Mouse (Mus musculus) embryo, embryonic 11 days (tissue): Measurements from ENCODE around the gene Wdr66.
"Not testable (repeated sequence)": the region's sequence is repeated elsewhere in the genome, so short reads cannot be mapped to it uniquely, and the experiment has no call there.

Experiments
- DNase-seq: peaks from one replicate; pipeline ENCODE4 v3.0.0-alpha.2; 2015

The Wdr66 gene

DNA sequence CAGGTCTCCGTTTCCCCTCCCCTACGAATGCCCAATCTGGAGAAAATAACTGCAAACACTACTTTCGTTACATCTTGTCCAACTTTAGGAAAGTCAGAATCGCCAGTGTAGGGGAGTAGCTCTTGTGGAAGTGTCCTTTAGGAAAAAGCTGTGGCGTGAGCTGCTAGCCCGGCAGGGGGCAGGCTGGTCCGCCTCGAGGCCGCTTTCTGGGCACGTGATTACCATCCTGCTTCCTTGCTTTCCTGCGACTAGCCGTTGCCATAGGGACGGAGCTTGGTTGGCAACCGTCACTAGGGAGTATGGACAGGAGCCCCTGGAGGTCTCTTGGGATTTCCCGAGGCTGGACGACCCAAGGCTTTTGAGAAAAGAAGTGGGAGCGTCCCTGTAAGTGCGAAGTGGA lies at the start of gene Wdr66:
Gene Wdr66 (plus strand): TSS at position 269 of the 400 bp plus-strand sequence.
- peak; percentile 96 for DNase-seq

DNA sequence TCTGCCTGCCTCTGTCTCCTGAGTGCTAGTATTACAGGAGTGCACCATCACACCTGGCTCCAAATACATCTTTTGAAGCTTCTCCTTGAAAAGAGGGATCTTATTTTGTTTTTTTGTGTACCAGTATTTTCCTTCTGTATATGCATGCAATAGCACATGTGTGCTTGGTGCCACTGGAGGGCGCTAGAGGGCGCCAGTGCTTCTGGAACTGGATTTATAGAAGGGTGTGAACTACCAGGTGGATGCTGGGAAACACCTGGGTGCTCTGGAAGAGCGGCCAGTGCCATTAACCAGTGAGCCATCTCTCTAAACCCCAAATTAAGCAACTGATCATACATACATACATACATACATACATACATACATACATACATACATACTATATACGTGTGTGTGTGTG lies 49.1 kb upstream of the Wdr66 start:
- DNase-seq: not testable (repeated sequence)

DNA sequence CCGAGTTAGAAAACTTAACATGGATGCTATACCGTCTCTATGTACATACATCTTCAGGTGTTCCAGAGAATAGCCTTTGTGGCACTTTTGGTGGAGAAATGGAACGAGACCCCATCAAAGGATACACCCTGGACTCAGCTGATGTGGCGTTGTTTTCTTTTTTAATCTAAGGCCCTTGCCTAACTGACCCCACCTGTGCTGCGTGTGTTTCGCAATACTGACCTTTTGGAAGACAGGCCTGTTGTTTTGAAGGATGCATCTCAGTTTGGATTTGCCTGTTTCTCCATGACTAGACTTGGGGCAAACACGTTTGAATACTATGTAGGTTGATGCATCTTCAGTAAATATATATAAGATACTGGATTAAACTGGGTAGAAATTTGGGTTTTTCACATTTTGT lies 48.3 kb upstream of the Wdr66 start:
- DNase-seq: not testable (repeated sequence)

DNA sequence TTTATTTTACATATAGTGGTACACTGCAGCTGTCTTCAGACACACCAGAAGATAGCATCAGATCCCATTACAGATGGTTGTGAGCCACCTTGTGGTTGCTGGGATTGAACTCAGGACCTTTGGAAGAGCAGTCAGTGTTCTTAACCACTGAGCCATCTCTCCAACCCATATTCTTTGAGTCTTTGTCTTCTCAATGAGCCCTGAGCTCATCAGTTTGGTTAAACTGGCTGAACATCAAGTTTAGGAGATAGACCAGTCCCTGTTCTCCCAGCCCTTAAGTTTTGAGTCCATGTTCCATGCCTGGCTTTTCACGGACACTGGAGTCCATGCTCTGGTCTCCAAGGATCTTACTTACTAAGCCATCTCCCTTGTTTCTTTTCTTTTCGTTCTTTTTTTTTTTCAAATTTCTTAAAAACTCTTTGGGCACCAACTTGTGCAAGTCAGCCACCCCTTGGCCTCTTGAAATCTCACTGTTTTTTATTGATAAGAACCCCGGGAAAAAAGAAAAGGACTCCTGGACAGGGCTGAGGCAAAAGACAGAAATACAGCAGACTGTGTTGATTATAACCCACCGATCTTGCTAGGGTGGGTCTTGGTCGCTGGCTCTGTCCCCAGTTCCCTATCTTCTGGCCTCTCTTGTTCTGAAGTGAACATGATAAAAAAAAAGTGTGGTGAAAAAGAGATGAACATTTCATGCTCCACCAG lies 29.4 kb upstream of the Wdr66 start:
- DNase-seq: not testable (repeated sequence)

DNA sequence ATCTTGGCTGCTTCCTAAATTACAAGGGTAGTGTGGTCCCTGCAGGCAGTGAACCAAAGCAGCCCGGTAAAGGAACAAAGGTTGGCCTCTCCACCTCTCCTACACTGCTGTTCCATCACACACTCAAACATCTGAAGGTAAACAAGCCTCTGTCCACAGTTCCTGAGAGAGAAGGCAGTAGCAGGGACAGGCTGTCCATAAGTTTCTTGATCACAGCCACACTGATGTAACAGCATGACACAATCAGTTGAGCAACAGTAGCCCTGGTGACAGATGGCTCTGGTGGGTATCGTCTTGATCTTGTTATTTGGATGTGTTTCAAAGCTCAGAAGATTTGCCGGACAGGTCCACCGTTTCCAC lies 28.9 kb upstream of the Wdr66 start:
- no peak for DNase-seq

DNA sequence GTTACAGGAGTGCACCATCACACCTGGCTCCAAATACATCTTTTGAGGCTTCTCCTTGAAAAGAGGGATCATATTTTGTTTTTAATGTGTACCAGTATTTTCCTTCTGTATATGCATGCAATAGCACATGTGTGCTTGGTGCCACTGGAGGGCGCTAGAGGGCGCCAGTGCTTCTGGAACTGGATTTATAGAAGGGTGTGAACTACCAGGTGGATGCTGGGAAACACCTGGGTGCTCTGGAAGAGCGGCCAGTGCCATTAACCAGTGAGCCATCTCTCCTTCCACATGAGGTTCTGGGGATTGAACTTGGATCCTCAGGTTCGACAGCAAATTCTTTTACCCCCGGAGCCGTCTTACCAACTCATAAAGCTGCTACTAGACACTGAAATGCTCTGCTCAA lies 28.0 kb upstream of the Wdr66 start:
- not testable (repeated sequence) for DNase-seq

DNA sequence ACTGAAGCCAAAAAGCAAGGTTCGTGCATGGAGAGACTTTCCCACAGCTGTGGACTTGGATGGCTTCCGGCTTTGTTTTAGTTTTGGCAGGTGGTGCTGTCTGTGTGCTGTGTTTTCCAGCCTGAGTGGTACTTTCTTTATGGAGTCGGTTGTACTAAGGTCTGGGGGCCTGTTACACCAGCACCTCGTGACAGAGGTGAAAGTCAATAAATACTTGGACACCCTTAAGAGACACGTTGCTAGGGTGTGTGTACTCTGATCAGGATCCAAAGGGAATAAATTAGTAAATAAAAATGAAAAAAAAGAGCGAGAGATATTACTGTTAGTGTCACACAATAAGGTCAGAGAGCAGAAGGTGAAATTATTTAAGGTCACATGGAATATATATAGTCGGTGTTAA lies 25.1 kb upstream of the Wdr66 start:
- DNase-seq: no peak

DNA sequence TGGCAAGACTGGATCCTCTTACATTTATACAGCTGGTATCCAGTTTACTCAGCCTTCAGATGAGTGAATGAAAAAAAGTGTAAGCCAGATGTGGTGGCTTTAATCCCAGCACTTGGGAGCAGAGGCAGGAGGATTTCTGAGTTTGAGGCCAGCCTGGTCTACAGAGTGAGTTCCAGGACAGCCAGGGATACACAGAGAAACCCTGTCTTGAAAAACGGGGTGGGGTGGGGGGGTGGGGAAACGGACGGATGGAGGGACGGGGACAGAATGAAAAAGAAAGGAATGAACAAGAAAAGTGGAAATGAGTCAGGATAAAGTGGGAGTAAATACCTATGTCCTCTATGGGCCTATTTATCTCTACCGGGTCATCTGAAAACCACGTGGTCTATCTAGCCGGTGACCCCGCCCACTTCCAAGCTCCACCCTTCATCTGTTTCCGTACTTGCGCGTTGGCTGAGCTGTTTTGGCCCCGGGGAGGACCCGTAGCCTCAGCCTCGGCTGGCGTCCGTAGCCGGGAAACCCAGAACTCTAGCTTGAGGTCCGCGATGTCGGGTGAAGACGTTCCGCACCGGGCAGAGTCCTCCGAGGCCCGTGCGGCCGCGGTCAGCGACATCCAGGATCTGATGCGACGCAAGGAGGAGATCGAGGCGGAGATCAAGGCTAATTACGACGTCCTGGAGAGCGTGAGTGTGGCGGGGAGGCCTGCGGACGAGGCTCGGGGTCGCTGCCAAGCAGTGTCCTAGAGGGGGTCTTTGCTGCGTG lies 24.0 kb upstream of the Wdr66 start:
- DNase-seq: peak; percentile 95

DNA sequence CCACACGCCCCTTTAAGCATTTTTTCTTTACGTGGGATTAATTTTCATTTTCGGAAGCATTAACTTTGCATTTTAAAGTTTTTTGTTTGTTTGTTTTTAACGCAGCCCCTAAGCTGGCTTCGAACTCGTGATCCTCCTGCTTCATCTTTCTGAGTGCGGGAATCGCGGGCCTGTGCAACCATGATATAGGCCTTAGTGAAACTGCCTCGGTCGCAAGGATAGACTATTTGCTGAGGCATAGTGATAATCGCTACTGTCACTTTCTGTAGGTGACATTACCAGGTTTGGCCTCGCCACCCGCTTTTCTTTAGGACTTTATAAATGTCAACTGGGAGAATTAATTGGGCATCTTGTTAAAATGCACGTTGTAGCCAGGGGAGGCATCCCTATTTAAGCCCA lies 23.4 kb upstream of the Wdr66 start:
- no peak for DNase-seq

DNA sequence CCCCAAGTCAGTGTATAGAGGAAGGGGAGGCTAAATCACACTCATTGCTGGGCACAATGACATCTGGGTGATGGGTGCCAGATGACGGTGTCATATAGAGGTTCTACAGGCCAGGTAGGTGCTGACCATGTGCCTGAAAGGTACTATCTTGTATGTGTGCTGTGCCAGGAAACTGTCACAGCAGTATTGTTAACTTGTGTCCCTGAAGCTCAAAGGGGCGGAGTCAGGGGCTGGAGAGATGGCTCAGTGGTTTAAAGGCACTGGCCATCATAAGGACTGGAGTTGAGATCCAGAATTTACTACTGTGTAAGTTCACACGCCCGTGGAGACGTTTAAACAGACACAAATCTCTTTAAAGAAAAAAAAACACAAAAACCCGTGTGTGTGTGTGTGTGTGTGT lies 22.6 kb upstream of the Wdr66 start:
- DNase-seq: no peak

DNA sequence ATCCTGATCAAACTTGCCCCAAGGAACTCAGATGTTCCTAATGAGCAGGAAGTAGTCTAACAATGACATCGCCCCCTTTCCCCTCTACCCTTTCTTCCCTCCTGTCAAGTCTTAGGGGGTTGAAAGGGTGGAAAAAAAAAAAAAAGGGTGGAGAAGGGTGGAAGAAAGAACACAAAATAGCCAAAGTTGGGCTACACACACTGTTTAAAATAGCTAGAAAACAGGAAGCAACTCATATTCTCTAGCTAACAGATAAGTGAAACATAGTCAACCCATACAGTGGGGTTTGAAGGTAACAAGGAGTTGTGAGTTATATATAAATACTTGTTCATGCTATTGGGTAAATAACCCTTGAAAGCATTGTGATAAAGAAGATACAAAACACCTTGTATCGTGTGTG lies 19.7 kb upstream of the Wdr66 start:
- DNase-seq: no peak

DNA sequence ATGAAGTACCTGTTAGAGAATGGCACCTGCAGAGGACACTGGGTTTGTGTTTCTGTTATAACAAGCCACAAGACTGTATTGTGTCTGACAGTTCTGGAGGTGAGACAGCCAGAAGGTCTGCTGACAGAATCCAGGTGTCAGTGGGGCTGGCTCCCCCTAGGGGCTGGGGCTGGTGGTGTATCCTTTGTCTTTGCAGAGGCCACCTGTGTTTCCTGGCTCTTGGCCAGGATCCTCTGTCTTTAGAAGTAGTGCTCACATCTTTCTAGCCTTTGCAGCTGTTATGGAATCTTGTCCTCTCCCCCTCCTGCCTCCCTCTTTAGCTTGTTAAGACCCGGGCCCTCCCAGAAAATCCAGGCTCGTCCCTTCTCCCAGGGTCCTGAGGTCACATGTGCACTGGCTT lies 16.2 kb upstream of the Wdr66 start:
- DNase-seq: peak; percentile 48

DNA sequence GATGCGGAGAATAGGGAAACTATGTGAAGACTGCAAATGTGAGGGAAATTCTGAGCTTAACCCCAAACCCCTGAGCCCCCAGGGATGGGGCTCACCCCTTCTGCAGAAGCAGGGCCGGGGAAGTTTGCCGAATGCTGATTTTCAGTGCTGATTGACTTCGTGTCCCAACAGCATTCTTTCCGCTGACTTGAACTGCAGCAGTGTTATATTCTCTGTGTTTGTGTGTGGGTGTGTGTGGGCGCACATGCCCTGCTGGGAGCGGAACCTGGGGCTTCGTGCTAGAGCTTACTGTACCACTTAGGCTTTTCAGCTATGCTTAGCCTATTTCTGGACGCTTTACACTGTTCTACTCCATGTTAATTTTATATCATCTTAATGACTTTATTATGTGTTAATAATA lies 15.5 kb upstream of the Wdr66 start:
- DNase-seq: no peak

DNA sequence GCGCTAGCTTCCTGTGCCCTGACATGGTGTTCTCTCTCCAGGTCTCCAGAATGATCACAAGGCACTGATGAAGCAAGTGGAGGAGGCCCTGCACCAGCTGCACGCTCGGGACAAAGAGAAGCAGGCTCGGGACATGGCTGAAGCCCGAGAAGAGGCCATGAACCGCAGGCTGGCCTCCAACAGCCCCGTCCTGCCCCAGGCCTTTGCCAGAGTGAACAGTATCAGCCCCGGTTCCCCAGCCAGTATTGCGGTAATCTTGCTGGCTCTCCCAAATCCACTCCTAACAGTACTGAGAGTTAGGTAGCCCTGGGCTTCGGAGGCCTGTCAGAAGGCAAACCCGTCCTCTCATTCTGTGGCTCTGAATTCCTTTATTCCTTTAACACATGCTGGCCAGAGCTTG lies 12.4 kb upstream of the Wdr66 start:
- DNase-seq: no peak

DNA sequence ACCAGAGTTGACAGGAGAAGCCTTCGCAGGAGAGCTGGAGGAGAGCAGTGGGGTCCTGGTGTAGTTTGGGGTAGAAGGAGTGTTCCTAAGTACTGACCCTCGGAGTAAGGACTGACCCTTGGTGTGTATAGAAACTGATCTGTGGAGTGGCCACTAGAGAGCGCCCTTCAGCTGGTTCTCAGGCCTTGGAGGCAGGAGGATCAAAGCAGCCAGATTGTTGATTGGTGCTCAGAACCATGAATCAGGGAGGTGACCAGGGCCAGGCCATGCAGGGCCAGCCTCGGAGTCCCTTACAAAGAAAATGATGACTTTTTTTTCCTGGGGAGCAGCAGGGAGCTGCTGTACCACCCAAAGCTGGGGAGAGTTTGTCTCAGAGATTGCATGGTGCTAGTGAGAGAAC lies 6.4 kb upstream of the Wdr66 start:
- DNase-seq: peak; percentile 72

DNA sequence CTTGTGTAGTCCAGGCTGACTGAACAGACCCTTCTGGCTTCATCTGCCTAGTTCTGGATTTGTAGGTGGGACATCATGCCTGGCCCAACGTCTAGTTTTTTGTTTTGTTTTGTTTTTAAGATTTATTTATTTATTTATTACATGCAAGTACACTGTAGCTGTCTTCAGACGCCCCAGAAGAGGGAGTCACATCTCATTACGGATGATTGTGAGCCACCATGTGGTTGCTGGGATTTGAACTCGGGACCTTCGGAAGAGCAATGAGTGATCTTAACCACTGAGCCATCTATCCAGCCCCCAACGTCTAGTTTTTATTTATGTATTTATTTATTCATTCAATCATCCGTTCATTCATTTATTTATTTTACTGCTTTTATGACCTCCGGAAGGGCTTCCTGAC lies 512 bp upstream of the Wdr66 start:
- DNase-seq: no peak

DNA sequence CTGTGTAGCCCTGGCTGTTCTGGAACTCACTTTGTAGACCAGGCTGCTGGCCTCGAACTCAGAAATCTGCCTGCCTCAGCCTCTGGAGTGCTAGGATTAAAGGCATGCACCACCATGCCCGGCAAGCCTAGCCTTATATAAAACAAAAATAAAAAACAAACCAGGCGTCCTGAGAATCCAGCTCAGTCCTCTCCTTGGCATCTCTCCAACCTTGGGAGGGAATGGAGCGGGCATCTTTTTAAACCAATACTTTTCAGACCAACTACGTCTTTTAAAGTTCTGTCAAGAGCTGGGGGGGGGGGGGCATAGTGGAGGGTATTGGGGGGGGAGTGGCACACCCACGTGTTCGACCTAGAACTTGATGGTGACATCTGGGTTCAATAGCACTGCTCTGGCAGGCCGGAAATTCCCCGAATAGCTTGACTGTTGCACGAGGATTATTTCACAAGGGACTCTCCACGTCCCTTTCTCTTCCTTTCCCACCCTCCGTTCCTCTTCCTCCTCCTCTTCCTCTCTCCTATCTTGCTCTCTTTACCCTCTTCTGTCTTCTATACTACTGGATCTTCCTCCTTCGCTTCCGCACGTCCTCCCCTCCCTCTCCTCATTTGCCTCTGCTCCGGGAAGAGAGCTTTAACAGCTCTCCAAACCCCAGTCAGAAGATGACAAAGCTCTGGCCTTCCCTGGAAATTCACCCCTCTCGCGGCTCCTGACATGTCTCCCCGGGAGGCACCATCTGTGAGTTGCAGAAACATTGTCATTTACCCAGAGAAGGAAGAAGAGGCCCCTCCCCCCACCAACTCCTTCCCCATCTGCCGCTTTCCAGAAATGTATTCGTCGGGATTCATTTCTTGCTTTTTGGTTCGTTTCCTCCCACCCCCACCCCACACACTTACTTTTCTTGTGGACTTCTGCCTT lies 5.2 kb downstream of the Wdr66 start:
- DNase-seq: peak; percentile 67

DNA sequence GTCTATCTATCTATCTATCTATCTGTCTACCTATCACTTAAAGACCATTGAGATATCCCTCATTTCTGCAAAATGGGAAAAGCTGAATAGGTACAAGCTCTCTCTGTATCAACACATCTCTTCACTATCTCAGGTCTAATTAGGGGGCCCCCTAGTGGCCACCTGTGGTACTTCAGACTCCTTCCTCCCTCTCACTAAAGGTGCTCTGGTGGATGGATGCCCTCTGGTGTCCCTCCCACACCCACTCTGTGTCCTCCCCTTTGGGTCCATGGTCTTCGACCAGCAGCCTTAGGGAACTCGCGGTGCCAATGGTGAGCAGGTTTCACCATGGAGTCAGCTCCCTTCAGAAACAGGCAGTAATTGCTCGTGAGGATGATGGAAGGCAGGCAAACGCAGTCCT lies 7.1 kb downstream of the Wdr66 start:
- DNase-seq: peak; percentile 50

DNA sequence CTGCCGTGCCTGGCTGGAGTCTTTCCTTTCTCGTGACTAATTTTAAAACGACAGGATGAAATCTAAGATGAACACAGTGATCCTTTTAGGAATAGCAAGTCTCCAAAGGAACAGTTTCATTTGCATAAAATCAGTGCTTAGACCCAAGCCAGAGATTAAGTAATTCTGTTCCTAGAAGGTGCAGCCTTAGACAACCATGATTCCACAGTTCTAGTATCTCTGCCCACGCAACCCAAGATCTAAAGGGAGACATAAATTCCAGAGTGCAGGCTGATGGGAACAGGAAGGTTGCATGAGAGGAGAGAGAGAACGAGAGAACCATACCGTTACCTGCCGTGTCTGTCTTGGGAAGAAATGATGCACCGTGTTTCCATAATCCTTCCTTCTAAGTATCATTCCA lies 8.8 kb downstream of the Wdr66 start:
- DNase-seq: no peak

DNA sequence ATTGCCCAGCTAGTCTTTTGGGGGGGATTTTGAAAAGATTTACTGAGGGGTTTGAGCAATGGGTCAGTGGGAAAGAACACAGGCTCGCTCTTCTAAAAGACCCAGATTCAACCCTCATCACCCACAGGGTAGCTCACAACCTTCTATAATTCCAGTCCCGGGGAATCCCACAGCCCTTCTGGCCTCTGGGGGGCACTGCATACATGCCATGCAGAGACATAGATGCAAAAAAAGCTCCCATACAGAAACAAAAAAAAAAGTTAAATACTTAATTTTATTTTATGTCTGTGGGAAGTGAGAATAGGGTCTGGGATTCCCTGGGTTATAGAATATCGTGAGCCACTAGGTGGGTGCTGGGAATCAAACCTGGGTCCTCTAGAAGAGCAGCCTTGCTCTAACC lies 15.0 kb downstream of the Wdr66 start:
- DNase-seq: no peak

DNA sequence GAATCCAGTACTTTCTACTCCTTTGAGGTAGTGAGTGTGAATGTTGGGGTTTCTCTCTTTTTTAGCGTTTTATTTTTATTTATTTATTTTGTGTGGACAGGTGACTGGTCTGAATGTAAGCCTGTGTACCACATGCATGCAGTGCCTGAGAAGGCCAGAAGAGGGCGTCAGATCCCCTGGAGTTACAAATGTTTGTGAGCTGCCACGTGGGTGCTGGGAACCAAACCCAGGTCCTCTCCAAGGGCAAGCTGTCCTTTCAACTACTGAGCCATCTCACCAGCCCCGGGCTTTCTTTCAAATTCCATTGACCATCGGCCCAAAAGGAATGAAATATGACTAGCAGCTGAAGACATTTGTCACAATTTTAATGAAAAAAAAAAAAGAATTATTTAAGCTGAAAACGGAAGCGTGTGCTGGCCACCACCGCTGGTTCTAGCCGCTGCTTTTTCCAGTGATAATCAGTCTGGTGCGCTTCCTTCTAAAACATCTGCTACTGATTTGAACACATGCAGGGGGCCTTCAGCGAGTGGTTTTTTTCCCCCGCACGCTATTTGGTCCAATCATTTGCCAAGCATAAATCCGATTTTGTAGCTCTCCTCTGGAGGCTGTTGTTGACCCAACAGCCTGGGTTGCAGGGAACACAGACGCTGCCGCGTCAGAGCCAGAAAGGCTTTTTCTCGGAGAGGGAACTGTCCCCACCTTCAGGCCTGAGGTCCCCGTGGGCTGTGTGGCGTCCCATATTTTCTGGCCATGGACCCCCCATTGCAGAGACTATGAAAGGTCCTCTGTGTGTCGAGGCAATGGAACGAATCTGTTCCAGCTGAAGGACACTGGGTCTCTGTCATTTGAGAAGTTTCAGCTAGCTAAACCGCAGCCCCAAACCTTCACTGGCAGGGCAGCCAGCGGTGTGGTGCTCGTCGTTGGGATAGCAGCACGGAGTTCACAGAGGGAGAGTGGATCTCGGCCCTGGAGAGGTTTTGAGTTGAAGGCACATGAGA lies 16.9 kb downstream of the Wdr66 start:
- DNase-seq: peak; percentile 31

DNA sequence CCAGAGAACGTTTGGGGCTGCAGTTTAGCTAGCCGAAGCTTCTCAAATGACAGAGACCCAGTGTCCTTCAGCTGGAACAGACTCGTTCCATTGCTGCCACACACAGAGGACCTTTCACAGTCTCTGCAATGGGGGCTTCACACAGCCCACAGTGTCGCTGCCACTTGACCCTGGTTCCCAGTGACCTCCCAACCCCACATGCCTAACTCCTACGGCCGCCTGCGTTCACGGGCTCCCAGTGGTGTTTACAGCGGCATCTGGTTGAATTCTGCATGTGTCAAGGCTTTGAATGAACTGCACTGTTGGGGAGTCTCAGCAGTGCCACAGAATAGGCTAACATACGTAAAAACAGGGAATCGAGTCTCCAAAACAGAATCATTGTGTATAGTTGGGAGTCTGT lies 19.0 kb downstream of the Wdr66 start:
- DNase-seq: peak; percentile 24
